Mouse (Mus musculus) urinary bladder, postnatal 10 days (tissue): ENCODE measurements around the gene Gtf2ird2.

Experiments
- DNase-seq: peaks from one replicate; pipeline ENCODE4 v3.0.0; 2022; ENCODE audit warnings: low spot score

Gene Gtf2ird2

DNA sequence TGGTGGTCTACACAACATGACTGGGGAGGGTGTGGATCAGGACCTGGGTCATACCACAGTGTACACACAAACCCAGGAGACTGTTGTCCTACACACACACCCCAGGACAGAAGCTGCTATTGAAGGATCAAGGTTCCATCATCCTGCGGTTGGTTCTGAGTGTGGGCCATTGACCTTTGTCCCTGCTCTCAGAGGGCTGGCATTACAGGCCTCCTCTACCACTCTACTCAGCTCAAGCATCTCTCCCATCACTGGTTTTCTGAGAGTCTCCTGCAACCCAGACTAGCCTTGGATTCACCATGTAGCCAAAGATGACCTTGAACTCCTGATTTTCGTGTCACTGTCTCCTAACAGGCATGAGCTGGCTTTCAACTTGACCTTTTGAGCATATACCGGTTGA lies 52.4 kb downstream of the Gtf2ird2 start:
- no peak for DNase-seq

- DNase-seq = no peak
These were observed 53.0 kb downstream of the Gtf2ird2 start for GRCm38 (mm10) chr5:134236796-134237195.

- DNase-seq = no peak
These were observed 53.7 kb downstream of the Gtf2ird2 start for GRCm38 (mm10) chr5:134237508-134237907.

DNA sequence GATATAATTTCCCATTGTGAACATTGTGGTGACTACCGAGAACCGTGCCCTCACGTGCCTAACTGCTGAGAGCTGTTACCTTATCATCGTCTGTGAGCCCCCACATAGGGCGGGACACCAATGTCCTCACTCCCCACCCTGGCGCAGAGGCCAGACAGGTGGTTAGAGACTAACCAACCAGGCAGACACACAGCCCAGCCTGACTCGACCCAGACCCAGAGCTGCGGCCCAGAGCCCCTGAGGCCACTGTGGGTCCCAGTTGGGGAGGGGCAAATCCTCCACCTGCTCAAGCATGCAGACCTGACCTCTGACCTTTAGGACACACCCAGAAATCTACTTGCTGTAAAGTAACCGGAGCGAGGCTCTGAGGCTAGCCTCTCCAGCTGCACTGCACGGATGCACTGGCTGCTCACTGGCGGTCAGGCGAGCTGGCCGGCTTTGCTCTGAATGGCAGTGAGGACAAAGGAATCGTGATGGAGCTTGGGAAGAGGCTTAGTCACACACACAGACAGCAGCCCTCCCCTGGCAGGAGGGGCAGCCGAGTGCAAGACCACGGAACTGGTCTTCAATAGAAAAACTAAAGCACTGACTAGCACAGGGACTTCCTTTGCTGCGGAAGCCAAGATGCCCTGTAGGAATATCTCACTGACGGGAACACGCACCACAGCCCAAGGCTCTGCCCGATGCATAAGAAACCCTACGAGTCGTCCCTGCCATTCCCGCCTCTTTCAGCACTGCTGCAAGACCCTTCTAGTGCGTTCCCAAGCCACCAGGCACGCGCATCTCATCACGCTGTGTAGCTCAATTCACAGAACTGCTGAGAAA lies 54.3 kb downstream of the Gtf2ird2 start:
- DNase-seq = no peak

DNA sequence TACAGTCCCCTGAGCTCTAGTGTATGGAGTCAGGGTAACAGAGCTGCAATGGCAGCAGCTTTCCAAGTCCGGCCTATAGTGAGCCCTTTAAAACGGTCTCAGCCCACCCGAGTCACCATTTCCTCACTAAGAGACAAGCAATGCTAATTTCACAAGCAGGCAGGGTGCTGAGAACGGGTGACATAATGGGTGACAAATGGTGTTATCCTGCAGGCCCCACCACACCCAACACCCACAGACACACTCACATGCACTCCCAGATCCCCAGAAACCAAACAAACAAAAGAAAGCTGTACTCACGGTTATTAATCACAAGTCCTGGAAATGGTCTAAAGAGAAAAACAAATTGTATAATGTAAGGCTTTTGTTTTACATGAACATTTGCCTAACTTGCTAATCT lies 58.0 kb downstream of the Gtf2ird2 start:
- no peak for DNase-seq

GRCm38 (mm10) chr5:134243661-134244436 lies 60.0 kb downstream of the Gtf2ird2 start:
- DNase-seq = no peak

GRCm38 (mm10) chr5:134244890-134245289 lies 61.1 kb downstream of the Gtf2ird2 start:
- no peak for DNase-seq

DNA sequence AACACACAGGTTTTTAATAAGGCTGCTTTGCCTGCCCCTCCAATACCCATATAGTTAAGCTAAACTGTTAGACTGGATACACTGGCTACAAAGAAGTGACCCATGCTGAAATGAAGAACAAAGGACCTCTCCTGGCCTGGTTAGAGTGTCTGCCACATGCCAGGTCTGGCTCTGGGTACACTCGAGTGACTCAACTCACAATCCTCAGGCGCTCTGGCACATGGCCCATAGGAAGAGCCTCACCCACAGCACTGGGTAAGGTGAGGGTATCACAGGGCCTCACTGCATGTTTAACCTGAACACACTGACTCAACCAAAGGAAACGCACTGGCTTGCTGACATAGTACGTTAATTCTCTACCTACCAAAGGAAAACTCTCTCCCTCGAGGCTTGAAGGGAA lies 62.3 kb downstream of the Gtf2ird2 start:
- no peak for DNase-seq

GRCm38 (mm10) chr5:134248608-134249244 lies 64.9 kb downstream of the Gtf2ird2 start:
- no peak for DNase-seq

GRCm38 (mm10) chr5:134249245-134249649 lies 65.4 kb downstream of the Gtf2ird2 start:
- DNase-seq = no peak

GRCm38 (mm10) chr5:134250601-134251000 lies 66.8 kb downstream of the Gtf2ird2 start:
- DNase-seq = no peak

GRCm38 (mm10) chr5:134251083-134251482 lies 67.3 kb downstream of the Gtf2ird2 start:
- DNase-seq = no peak

GRCm38 (mm10) chr5:134253806-134254205 lies 70.0 kb downstream of the Gtf2ird2 start:
- no peak for DNase-seq

DNA sequence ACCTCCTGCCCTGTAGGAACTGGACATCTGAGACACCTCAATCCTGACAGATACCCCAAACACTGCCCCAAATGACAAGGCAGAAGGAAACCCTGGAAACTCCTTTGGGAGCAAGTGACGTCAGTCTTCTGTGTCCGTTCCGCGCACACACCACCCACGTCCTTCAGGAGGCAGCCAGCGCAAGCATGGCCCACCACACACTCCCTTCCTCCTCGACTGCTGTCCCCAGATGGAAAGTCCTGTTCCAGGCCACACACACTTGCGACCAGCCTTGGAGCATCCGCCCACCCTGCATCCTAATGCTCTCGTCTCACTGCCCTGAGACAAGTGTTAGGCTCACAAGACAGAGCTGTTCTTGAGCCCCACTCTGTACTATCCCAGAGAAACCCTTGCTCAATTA lies 71.5 kb downstream of the Gtf2ird2 start:
- no peak for DNase-seq

GRCm38 (mm10) chr5:134257349-134258031 lies 73.7 kb downstream of the Gtf2ird2 start:
- DNase-seq = no peak

DNA sequence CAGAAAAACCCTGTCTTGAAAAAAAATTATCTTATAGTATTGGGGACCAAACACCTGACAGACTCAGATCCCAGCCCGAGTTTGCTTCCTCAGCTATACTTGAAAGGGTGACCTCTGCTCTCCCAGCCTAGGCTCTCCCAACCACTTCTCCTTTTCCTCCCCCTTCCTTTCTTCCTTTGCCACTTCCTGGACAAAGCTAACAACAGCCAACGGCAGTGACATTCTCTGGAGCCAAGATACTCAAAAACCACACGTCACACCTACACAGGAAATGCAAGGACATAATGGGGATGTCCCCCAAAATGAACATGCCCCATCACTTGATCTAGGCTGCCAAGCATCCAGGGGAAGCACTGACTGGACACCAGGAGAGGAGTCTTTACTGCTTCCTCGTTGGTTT lies 74.6 kb downstream of the Gtf2ird2 start:
- no peak for DNase-seq

- no peak for DNase-seq
These were observed 75.1 kb downstream of the Gtf2ird2 start for GRCm38 (mm10) chr5:134258934-134259333.

- no peak for DNase-seq
These were observed 76.3 kb downstream of the Gtf2ird2 start for GRCm38 (mm10) chr5:134260001-134260636.

- DNase-seq = no peak
These were observed 82.1 kb downstream of the Gtf2ird2 start for GRCm38 (mm10) chr5:134265890-134266289.

DNA sequence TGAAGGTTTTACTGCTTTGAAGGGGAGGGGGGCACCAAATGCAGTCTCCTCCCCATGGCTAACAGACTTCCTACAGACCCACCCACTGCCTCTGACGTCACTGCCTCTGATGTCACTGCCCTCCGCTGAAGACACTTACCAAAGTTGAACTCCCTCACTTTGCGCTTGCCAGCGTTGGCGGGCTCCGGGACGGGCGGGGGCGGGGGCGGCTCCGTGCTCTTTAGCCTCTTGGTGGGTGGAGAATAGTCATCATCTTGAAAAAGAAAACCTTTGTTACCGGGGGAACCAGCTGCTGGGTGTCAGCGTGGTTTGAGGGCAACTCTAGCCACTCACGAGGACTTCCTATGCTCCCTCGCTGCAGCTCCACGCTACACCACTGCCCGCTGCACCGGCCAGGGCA lies 82.6 kb downstream of the Gtf2ird2 start:
- DNase-seq = no peak

GRCm38 (mm10) chr5:134268751-134269150 lies 84.9 kb downstream of the Gtf2ird2 start:
- DNase-seq = no peak

DNA sequence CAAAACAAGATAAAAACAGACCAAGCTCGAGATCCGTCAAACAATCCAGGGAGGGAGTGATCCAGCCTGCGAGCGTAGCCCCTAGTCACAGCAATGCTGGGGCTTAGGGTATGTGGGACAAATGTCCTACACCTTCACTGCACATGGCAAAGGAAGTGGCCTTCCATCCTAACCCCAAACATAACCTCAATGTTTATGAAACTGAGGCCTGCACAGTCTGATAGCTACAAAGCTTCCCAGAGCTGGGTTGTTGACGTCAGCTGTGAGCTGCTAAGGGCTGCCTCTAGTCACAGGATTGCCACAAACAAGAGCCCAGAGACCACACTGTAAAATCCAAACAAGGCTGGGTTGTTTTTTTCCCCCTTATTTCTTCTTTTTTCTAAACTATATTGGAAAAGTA lies 85.9 kb downstream of the Gtf2ird2 start:
- DNase-seq = no peak
